Mouse (Mus musculus) MEL (cell line): ENCODE measurements around the gene Mmaa.

Source experiments
- CTCF ChIP-seq, 3 experiments: IDR thresholded peaks in 2 of 3; conservative IDR thresholded peaks in 1 of 3; 2 replicates each; pipeline ENCODE4 v1.5.1; 2011 to 2012; ENCODE audit warnings: low read length in 3 of 3, low read depth in 2 of 3, mild to moderate bottlenecking in 2 of 3, improper control_type of control experiment in 1 of 3, inconsistent platforms in 1 of 3, mixed read lengths in 1 of 3, moderate library complexity in 1 of 3; ENCODE audit not compliant: control insufficient read depth in 1 of 3, insufficient read depth in 1 of 3, poor library complexity in 1 of 3, severe bottlenecking in 1 of 3
- GATA1 ChIP-seq: IDR thresholded peaks from 2 replicates; pipeline ENCODE4 v1.6.1; 2011; ENCODE audit warnings: low read depth, low read length, improper control_type of control experiment
- HCFC1 ChIP-seq: IDR thresholded peaks from 2 replicates; pipeline ENCODE4 v1.6.1; 2012; ENCODE audit warnings: low read depth, mild to moderate bottlenecking, inconsistent platforms, low read length, improper control_type of control experiment, moderate library complexity
- MAFK ChIP-seq: IDR thresholded peaks from 2 replicates; pipeline ENCODE4 v1.6.1; 2011; ENCODE audit warnings: low read depth, mild to moderate bottlenecking, low read length, improper control_type of control experiment, borderline replicate concordance
- RCOR1 ChIP-seq: IDR thresholded peaks from 2 replicates; pipeline ENCODE4 v1.6.1; 2012; ENCODE audit warnings: low read depth, mild to moderate bottlenecking, inconsistent platforms, low read length, improper control_type of control experiment
- SMC3 ChIP-seq: IDR thresholded peaks from 2 replicates; pipeline ENCODE4 v1.6.1; 2011; ENCODE audit warnings: low read depth, low read length, improper control_type of control experiment

- TF ChIP-seq MAFK = no peak; the same call in 1 of the 2 replicates
- no peak for TF ChIP-seq CTCF (IDR thresholded peaks at IDR 0.05 in 2 of 3, conservative IDR thresholded peaks at IDR 0.05 in 1 of 3; ENCODE audit: control insufficient read depth in 1 of 3, insufficient read depth in 1 of 3, low read depth in 2 of 3, low read length in 3 of 3, poor library complexity in 1 of 3, severe bottlenecking in 1 of 3)
- peak; percentile 74 for TF ChIP-seq GATA1
- TF ChIP-seq SMC3 = no peak
- TF ChIP-seq RCOR1 = peak; percentile 97
- no peak for TF ChIP-seq HCFC1
Measured at GRCm38 (mm10) chr8:79292712-79293264, 1.9 kb downstream of the Mmaa start.
